Mouse (Mus musculus): ENCODE results near the gene Tada2b.

Tada2b gene

DNA sequence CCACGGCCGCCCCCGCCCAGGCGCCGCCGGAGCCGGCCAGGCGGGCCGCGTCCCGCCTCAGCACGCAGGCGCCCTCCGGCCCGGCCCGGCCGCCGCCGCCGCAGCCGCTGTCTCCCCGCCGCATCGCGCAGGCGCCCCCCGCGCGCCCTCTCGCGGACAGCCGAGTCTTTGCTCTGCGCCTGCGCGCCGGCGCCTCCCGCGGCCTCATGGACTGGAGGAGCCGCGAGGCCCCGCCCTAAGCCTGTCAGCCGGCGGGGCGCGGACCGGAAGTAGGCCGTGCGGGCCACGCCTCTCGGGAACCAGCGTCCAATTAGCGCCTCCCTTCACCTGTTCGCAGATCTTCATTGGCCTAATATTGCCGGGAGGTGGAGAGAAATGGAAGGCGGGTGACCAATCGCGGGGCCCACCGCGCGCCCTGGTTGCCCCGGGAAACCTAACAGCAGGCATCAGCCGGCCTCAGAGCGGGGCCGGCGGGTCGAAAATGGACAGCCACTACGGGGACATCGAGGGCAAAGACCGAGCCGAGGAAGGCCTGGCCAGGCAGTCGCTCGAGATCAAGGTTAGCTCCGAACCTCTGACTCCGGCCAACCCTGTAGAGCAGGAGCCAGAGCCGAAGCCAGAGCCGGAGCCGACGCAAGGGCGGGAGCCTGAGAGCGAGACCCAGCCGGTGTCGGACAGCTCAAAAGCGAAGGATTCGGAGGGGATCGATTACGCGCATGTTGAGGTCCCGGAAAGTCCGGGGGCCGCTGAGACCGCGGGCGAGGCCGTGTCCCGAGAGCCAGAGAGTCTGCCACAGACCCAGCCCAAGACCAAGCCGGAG is at the start of gene Tada2b, which contains the start of gene Ccdc96:
Tada2b (minus strand) TSS at position 115 of the 820 bp plus-strand sequence.
Ccdc96 (plus strand) TSS at position 418 of the 820 bp plus-strand sequence.
- DNase-seq (ENCODE audit: low read depth, low spot score): peak; percentile 98

GRCm38 (mm10) chr5:36530129-36530751 is 46.2 kb upstream of the Tada2b start:
- DNase-seq (ENCODE audit: low read depth, low spot score): peak; percentile 70

DNA sequence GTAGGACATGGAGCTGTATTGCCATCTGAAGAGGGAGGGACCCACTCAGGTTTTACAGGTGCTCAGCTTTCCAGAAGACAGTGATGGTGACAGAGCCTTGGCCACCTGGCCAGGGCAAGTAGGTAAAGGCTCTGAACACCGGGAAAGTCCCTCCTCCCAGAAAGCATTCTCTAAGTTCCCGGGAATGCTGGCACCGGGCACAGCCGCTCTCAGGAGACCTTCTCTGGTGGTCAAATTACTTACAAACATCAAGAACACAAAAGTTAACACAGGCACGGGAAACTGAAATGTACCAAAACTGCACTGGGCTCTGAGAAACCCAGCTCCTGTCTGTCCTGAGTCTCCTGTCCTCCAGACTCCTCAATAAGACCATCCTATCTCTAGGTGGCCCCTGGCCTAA is 45.6 kb upstream of the Tada2b start:
- no peak for DNase-seq (ENCODE audit: low read depth, low spot score)

DNA sequence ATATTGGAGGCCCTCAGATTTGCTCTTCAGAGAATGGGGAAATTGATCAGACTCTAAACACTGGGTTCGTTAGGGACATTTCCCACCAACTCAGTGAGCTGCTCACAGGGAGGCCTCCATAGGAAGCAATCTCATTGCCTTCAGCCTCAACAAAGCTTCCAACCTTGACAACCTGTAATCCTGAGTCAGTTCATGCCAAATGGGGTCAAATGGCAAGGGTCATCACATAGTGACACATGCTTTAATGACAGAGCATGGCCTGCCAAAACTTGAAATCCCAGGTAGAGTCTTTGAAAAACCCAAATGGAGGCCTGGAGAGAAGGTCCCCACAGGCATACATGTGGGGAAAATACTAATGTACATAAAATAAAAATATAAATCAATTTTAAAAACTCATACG is 42.8 kb upstream of the Tada2b start:
- no peak for DNase-seq (ENCODE audit: low read depth, low spot score)

- no peak for DNase-seq (ENCODE audit: low read depth, low spot score)
Observed at GRCm38 (mm10) chr5:36526274-36526673, 42.2 kb upstream of the Tada2b start.

- DNase-seq (ENCODE audit: low read depth, low spot score): no peak
Observed at GRCm38 (mm10) chr5:36525216-36525615, 41.1 kb upstream of the Tada2b start.

DNA sequence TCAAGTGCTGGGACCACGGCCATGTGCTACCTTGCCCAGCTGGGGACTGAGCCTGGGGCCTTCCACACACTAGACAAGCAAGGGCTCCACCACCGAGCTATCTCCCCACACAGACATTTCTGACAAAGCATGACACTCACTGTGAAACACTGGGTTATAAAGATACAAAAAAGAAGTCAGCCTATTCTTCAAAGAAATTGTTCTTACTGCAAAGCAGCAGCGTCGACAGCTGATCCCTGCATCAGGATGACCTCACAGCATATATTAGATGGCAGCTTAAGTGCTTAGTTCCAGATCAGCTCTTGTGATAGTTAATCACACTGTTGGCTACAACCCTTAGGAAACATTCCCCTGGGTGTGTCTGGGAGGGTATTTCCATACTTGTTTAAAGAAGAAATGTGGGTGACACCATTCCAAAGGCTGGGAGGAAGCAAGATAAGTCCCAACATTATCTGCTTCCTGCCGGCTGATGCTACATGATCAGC is 39.2 kb upstream of the Tada2b start:
- DNase-seq (ENCODE audit: low read depth, low spot score): no peak

- DNase-seq (ENCODE audit: low read depth, low spot score): no peak
Observed at GRCm38 (mm10) chr5:36522782-36523181, 38.7 kb upstream of the Tada2b start.

DNA sequence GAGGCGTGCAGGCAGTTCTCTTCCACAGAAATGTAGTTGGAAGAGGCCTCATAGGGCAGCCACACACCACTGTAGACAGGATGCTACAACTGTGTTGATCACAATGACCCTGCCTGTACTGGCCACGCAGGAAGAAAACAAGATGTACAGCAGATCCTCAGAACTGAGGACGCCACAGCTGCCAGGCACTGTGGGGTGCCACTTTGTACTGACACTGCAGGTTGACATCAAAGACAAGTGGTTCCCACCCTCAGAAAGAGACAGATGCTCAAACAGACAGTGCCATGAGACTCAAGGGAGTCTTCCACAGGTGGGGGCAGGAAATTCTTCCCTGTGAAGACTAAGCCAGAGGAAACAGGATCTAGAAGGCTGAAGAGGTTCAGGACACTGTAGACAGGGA is 35.7 kb upstream of the Tada2b start:
- DNase-seq (ENCODE audit: low read depth, low spot score): no peak

- DNase-seq (ENCODE audit: low read depth, low spot score): no peak
Observed at GRCm38 (mm10) chr5:36517596-36517995, 33.5 kb upstream of the Tada2b start.

DNA sequence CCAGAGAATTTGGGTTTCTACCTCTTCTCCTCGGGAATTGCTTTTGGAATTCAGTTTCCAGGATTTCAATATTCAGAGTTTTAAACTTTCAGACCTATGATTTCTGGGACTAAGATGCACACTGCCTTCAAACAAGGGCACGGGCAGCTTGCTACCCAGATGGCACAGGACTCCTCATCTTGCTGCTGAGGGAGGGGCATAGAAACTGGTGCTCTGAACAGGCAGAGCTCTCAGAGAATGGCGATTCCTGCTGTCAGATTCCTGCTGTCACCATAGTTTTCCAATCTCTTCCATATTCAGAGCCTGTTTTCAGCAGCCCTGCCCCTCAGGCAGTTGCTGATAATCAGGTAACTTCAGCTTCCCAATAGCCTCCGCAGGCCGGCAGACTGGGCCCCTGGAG is 31.5 kb upstream of the Tada2b start:
- no peak for DNase-seq (ENCODE audit: low read depth, low spot score)

GRCm38 (mm10) chr5:36515126-36515525 is 31.0 kb upstream of the Tada2b start:
- DNase-seq (ENCODE audit: low read depth, low spot score): no peak

DNA sequence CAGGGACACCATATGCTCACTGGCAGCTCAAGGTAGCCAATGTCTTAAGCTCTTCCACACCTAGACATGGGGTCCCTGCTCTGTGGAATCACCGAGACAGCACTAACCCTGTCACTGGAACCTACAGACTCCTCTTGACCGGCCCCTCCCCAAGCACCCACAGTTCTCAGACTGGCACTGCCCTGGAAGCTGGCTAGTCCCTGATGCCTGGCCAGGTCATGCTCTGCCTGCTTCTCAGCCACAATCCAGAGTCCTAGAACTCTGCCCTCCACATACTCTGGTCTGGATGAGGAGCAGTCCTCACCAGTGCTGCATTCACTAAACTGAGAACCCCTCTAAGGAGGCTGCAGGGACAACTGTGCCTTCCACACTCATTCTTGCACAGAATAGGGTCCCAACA is 26.9 kb upstream of the Tada2b start:
- DNase-seq (ENCODE audit: low read depth, low spot score): no peak

- no peak for DNase-seq (ENCODE audit: low read depth, low spot score)
Observed at GRCm38 (mm10) chr5:36508351-36508750, 24.3 kb upstream of the Tada2b start.

- DNase-seq (ENCODE audit: low read depth, low spot score): no peak
Observed at GRCm38 (mm10) chr5:36505643-36506042, 21.6 kb upstream of the Tada2b start.

DNA sequence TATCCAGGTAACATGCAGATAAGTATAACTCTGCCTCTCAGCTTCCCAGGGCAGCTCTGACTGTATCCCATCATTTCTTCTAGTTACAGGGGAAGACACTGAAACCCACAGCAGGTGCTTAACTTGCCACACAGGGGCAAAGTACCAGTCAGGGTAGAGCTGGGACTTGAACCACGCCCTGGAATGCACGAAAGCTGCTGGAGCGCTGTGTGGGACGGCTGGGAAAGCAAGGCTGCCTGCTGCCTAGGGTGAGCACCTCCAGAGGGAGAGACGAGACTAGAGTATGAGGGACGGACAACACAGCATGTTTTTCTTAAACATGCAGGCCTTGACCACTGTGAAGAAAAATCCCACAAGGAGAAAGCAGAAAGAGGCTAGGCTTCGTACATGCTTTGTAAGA is 21.1 kb upstream of the Tada2b start:
- DNase-seq (ENCODE audit: low read depth, low spot score): no peak

GRCm38 (mm10) chr5:36494709-36495108 is 10.6 kb upstream of the Tada2b start:
- no peak for DNase-seq (ENCODE audit: low read depth, low spot score)

- DNase-seq (ENCODE audit: low read depth, low spot score): no peak
Observed at GRCm38 (mm10) chr5:36493919-36494318, 9.8 kb upstream of the Tada2b start.

DNA sequence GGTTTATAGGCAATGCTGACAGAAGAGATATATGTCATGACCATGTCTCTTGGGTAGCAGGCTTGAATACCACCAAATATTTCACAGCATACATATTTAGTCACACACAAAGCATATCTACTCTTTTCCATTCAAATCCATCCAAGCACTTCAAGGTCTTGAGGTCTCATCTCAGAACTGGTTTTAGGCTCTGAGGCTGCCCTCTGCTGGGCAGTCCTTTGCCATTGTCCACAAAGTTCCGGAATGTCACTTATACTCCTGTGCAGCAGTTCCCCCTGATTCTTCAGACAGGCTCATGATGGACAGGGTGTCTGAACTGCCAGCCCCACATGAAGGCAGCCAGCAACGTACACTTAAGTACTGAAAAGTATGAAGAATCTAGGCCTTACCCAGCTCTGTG is 5.1 kb upstream of the Tada2b start:
- no peak for DNase-seq (ENCODE audit: low read depth, low spot score)

- no peak for DNase-seq (ENCODE audit: low read depth, low spot score)
Observed at GRCm38 (mm10) chr5:36485306-36485705, 1.2 kb upstream of the Tada2b start.

GRCm38 (mm10) chr5:36483203-36484101 is 633 bp downstream of the Tada2b start:
- peak; percentile 32 for DNase-seq (ENCODE audit: low read depth, low spot score)

DNA sequence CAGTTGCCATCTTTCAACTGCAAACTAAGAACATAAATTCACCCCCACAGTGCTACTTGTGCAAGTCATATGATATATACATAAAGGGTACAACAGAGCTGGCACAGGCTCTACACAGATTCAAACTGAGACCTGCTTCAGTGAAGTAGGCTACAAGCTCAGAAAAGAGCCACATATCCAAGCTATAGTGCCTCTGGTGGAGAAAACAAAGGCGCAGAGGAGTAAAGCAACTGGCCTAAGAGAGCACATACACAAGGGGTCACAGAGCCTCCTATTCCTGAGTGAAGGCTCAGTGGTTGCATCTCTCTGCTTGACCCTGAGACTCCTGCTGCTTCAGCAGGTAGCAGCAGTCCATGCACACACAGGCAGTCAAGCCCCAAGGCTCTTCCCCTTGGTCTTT is 3.0 kb downstream of the Tada2b start:
- DNase-seq (ENCODE audit: low read depth, low spot score): no peak

Data from c-Kit-negative CD71-positive TER-119-positive erythroid progenitor cells, embryonic 14.5 days (primary cell).